Mouse (Mus musculus): ENCODE measurements around the gene Bdkrb2.

Gene Bdkrb2

GRCm38 (mm10) chr12:105548001-105548400, 15.0 kb upstream of the Bdkrb2 start:
- DNase-seq = no peak

GRCm38 (mm10) chr12:105548881-105549280, 14.1 kb upstream of the Bdkrb2 start:
- no peak for DNase-seq

GRCm38 (mm10) chr12:105549835-105550802, 12.9 kb upstream of the Bdkrb2 start:
- DNase-seq = no peak

GRCm38 (mm10) chr12:105551551-105551989, 11.5 kb upstream of the Bdkrb2 start:
- no peak for DNase-seq

GRCm38 (mm10) chr12:105554151-105554772, 8.8 kb upstream of the Bdkrb2 start:
- no peak for DNase-seq

- no peak for DNase-seq
Measured at GRCm38 (mm10) chr12:105555172-105555571, 7.9 kb upstream of the Bdkrb2 start.

GRCm38 (mm10) chr12:105557250-105557925, 5.6 kb upstream of the Bdkrb2 start:
- no peak for DNase-seq

GRCm38 (mm10) chr12:105561007-105561534, 2.0 kb upstream of the Bdkrb2 start:
- DNase-seq = no peak

- no peak for DNase-seq
Measured at GRCm38 (mm10) chr12:105562056-105562820, 788 bp upstream of the Bdkrb2 start.

GRCm38 (mm10) chr12:105563726-105564275, 775 bp downstream of the Bdkrb2 start:
- no peak for DNase-seq

- no peak for DNase-seq
Measured at GRCm38 (mm10) chr12:105565221-105565620, 2.2 kb downstream of the Bdkrb2 start.

GRCm38 (mm10) chr12:105571867-105572266, 8.8 kb downstream of the Bdkrb2 start:
- DNase-seq = no peak

- no peak for DNase-seq
Measured at GRCm38 (mm10) chr12:105572622-105573021, 9.6 kb downstream of the Bdkrb2 start.

GRCm38 (mm10) chr12:105574356-105574755, 11.3 kb downstream of the Bdkrb2 start:
- no peak for DNase-seq

- DNase-seq = no peak
Measured at GRCm38 (mm10) chr12:105580490-105580889, 17.5 kb downstream of the Bdkrb2 start.

- no peak for DNase-seq
Measured at GRCm38 (mm10) chr12:105582486-105582885, 19.5 kb downstream of the Bdkrb2 start.

GRCm38 (mm10) chr12:105583484-105583883, 20.5 kb downstream of the Bdkrb2 start:
- DNase-seq = no peak

GRCm38 (mm10) chr12:105584851-105585250, 21.8 kb downstream of the Bdkrb2 start:
- DNase-seq = peak in 1 of 2 experiments; percentile 11

- no peak for DNase-seq
Measured at GRCm38 (mm10) chr12:105587526-105587925, 24.5 kb downstream of the Bdkrb2 start.

- no peak for DNase-seq
Measured at GRCm38 (mm10) chr12:105590786-105591185, 27.8 kb downstream of the Bdkrb2 start.

- DNase-seq = no peak
Measured at GRCm38 (mm10) chr12:105592361-105592761, 29.3 kb downstream of the Bdkrb2 start.

GRCm38 (mm10) chr12:105593471-105593870, 30.4 kb downstream of the Bdkrb2 start:
- DNase-seq = no peak
